Mouse (Mus musculus) spleen, postnatal 14 days (tissue): Measurements from ENCODE around the gene Rhot1.
A peak's percentile ranks its signal among the peaks of the same experiment; 100 is the strongest.
"Not testable (repeated sequence)": the region's sequence is repeated elsewhere in the genome, so short reads cannot be mapped to it uniquely, and the experiment has no call there.

ENCODE experiments used
- DNase-seq, 2 experiments: peaks; one replicate each; pipeline ENCODE4 v3.0.0; 2021 to 2022; ENCODE audit warnings: low spot score in 2 of 2

Rhot1 gene

DNA sequence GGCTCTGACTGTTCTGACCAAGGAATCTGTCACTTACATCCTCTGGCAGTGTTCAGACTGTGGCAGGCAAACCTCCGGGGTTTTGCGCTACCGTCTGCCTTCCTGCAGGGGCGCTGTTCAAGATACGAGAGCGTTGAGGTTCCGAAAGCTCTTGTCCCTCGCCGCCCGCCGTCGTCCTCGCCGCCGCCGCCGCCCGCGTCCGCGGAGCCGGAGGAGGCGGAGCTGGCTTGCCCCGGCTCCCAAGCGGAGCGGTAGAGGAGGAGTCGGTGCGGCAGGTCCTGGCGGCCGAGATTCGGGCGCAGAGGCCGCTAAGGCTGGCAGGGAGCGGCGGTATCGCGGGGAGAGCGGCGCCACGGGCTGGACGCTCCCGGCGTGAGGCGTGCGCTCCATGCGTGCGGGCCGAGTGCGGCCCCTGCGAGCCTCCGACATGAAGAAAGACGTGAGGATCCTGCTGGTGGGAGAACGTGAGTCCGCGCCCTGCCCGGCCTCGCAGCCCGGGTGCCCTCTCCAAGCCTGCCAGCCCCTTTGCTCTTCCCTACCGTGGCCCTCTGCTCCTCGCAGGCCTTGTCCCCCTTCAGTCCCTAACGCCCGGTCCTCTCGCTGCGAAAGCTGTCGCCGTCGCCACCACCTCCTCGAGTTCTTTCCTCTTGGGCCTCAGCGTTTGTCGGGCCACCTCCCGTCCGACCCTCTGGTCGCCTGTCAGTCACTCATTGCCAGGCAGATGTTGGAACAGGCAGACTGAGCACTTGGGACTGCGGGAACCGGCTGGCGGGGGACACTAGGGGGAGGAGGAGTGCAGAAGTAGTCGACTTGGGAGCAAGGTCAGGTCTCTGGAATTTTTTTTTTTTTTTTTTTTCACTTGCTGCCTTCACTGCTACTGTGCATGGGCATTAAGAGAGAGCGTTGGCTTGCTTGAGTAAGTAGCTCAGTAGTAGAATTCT is at the start of gene Rhot1:
Rhot1 (plus strand) TSS at position 160 of the 941 bp plus-strand sequence.
- DNase-seq = peak; percentile 94 to 98

DNA sequence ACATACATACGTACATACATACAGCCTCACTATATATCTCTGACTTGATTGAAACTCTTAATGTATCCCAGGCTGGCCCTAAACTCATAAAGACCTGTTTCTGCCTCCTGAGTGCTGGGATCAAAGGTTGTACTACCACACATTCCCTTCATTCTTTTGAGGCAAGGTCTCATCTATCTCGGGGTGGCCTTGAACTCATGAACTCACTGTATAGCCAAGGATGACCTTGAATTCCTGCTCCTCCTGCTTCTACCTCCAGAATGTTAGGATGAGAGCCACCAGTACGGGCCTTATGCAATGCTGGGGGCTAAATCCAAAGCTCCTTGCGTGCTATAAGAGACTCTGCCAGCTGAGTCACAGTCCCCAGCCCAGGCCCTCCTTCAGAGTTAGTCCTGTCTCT is 47.8 kb upstream of the Rhot1 start:
- no peak for DNase-seq

DNA sequence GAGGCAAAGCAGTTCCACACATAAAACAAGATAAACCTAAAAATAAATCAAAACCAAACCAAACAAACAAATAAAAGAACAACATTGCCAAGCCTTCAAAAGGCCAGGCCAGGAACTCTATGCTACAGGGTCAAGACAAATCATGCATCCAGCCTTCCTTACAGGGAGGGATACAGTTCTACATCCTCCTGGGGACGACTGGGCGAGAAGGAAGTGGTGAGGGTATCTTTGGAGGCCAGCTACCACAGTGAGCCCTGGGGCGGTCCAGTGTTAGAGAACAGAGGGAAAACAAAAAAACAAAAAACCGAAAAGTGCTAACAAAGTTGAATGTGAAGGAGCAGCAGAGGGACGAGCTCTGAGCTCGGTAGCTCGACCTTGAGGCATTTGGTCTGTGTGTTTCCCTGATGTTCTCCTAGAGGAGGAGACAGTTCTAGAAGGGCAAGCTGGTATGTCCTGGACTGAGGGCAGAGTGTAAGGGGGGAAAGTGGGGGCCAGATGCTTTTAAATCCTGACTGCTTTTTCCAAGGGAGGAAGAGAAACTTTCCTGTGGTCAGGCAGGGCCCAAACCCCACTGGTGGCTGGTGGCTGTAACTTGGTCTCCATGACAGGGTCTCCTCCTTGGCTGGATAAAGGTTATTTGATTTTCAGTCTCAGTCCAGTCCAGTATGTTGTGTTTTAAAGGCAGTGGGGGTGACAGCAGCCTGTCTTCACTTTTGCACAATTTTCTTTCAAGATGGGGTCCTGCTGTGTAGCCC is 45.3 kb upstream of the Rhot1 start:
- no peak for DNase-seq

DNA sequence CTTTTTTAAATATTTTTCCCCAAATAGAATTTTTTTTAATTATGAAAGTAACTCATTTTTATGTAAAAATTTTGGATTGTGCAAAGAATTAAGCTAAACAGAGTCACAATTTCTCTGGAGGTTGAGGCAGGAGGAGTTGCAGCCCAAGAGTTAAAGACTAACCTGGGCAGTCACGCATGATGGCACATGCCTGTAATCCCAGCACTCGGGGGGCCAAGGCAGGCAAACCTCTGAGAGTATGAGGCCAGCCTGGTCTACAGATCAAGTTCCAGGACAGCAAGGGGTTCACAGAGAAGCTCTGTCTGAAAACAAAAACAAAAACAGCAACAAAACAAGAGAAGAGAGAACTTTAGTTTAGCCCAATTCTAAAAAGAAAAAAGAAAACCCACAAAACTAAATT is 44.6 kb upstream of the Rhot1 start:
- DNase-seq = no peak

DNA sequence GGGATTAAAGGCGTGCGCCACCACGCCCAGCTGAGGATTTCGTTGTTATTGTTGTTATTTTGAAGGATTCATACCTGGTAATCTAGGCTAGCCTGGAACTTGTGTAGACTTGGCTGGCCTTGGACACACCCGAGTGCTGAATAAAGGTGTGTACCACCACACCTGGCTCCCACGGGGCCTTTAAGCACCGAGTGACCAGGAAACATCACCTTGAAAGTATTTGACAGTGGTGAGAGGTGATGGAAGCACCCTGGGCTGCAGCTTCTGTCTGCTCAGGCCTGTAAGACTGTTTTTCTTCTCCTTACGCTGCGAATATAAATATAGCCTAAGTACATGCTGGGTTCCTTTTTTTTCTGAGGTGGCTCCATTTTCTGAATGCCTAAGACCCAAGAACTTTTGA is 40.7 kb upstream of the Rhot1 start:
- no peak for DNase-seq

DNA sequence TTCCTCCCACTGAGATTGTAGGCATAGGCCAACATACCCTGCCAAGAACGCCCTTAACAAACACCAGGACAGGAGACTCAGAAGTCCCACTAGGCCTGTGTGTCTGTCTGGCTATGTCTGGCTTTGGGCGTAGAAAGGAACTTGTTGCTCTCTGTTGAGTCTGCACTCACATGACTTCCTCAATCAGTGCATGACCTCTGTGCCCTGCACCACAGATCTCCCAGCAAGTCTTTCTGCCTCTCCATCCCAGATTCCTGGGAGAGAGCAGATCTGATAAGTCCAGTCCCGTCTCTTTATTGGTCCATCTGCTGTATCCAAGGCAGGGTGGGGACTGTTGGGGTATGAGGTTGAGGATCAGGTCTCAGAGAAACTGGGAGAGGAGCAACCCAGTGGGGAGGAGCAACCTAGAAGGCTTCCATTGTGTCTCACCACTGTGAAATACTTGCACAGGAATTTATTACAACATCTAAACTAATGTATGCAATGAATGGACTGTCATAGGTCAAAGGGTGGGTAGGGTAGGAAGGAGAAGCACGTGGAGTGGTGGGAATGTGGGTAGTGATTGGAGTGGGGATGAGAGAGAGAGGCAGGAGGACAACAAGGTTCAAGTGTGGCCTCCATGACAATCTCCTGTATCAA is 40.1 kb upstream of the Rhot1 start:
- no peak for DNase-seq

DNA sequence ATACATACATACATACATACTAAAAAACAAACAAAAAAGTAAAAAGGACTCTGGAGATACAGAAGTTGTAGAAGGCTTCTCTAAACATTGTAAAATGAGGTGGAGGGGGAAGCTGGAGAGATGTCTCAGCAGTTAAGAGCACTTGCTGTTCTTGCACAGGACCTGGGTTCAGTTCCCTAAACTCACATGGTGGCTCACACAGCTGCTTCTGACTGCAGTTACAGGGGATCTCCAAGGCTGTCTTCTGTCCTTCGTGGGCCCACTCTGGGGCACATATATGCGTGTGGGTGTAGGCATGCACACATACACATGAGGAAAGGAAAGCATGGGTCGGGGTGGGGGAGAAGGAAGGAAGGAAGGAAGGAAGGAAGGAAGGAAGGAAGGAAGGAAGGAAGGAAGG is 39.2 kb upstream of the Rhot1 start:
- DNase-seq = no peak

DNA sequence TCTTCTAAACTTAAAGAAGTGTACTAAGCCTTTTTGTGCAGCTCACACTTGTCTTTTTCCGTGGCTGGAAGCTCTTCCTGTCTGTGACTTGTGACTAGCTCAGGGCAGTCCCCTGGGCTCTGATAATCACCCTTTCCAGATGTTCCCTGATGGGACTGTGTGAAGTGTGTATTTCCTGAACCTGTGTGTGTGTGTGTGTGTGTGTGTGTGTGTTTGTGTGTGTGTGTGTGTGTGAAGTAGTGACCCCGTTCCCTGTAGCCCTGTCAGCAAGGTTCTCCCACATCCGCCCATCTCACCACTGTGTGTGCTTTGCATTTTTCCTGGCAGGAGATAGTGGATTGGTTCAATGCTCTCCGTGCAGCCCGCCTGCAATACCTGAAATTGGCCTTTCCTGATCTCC is 38.5 kb upstream of the Rhot1 start:
- no peak for DNase-seq

DNA sequence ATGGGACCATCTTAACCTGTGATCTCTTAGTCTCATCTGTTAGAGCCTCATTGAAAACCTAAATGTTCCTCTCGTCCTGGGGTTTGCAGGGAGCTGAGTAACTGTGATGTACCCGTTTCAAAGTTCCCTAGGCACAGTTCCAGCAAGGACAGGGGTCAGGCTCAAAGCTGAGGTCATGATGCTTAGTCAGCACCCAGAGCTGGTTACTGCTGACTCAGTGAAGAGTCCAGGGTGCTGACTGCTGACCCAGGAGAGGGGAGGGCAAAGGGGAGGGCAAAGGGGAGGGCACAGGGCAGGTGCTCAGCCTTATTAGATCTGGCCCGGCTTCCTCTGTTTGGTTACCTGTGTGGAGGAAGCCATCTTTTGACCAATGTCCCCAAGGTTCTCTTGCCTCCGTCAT is 36.9 kb upstream of the Rhot1 start:
- no peak for DNase-seq

DNA sequence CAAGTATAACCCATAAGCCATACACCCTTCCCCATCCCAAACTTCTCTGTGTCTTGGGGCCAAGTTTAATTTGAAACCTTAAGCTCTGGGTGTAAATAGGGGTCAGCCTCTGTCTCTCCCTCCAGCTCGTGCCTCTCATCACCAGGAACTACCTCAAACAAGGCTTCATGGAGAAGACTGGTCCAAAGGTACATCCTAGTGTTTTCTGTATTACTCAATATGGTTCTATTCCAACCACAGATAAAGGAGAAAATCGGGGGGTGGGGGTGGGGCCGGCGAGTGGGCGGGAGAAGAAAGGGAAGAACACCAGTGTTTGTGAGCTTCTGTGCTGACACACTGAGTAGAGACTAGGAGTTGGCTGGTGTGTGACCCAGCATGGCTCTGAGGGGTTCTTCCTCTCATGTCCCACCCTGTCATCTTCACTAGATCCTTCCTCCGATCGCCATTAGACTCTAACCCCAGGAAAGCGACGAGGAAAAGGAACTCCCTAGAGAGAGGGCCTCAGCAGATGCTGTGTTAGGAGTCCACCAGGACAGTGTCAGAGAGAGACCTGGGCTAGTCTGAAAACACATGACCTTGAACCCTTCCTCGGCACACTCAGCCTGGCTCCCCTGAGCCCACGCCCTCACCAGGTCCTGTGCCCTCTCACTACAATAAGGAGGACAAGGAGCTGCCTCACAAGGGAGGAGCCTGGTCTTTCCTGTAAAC is 34.7 kb upstream of the Rhot1 start:
- no peak for DNase-seq

DNA sequence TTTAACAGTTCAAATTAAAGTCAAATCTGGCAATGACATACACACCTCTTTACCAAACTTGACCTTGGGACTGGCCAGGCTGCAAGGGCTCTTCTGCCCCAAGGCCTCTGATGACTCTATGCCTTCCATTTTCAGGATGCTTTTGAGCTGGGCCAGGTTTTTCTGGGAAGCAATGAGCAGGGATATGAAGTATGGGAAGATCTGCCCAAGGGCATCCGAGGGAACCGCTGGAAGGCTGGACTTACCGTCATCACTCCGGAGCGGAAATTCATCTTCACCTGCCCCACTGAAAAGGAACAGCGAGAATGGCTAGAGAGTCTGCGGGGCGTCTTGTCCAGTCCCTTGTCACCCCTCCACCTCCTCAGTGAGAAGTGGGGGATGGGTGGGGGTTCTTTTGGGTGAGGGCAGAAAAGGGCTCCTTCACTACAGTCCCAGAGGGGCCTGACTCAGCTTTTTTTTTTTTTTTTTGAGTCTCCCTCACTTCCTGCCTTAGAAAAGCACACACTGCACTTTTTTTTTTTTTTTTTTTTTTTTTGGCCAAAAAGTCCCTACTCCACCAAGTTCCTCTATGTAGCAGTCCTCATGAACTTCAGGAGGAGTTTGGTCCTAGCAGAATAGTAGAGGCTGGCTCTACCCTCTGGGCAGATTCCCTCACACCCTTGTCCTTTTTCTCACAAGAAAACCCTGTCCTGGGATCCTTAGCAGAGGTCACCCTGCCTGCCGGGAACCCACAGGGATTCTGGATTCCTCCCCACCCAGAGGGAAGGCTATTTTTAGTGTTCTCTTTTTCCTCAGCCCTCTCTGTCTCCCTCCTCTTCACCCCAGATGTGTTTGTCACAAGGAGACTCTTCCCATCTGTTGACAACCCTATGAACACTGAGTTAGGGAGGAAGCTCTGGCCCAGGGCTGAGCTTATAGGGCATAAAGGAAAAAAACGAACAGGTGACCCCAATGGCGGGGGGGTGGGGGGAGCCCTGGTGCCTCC is 31.6 kb upstream of the Rhot1 start:
- DNase-seq = no peak

DNA sequence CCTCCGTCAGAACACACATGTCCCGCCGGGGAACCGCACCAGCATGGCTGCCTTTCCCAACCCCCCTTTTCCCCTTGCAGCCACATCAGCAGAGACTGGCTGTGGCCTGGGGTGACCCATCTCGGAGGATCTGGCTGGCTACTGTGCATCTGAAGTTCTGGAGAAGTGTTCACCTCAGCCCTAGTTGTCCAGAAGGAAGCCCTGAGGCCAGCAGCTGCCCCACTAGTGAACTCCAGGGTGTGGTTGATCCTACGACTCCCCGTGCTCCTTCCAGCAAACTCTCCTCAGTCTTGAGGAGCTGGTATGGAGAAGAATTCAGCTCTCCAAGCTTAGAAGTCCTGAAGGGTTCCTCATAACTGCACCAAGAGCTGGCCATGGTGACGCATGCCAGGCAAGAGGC is 30.5 kb upstream of the Rhot1 start:
- DNase-seq = no peak

DNA sequence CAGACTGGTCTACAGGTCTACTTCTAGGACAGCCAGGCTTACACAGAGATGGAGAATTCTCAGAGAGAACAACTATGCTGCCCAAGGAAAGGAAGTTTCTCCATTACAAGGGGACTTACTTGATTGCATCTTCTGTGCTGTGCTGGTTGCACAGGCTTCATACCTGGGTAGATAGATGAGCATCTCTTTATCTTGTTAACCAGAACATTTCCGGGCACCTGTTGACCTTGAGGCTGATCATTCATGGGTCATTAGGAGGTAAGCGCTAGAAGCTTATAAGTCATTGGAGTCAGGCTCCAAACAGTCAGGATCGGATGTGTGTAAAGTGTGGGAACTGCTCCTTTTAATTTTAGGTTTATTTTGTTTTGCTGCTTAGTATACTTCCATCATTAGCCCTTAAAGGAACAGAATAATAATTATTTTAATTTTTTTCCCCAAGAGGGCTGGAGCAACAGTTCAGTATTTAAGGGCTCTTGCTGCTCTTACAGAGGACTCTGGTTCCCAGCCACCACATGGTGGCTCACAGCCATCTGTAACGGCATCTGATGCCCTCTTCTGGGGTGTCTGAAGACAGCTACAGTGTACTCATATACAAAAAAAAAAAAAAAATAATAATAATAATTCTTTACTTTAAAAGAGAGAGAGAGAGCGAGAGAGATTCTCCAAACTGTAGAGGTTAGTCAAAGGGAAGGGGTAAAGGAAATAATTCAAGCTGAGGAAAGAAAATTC is 27.6 kb upstream of the Rhot1 start:
- DNase-seq = no peak

DNA sequence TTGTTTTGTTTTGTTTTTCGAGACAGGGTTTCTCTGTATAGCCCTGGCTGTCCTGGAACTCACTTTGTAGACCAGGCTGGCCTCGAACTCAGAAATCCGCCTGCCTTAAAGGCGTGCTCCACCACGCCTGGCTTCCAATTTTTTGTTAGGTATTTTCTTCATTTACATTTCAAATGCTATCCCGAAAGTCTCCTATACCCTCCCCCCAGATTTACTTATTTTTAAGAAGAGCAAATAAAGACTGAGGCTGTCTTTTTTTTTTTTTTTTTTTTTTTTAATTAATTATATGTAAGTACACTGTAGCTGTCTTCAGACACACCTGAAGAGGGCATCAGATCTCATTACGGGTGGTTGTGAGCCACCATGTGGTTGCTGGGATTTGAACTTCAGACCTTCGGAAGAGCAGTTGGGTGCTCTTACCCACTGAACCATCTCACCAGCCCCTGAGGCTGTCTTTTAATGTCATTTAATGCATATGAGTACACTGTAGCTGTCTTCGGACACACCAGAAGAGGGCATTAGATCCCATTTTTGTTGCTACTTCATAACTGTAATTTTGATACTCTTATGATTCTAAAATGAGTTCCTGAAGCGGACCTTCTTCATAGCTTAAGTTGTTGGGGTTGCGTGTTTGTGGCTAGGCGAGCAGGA is 25.6 kb upstream of the Rhot1 start:
- DNase-seq = not testable (repeated sequence)

DNA sequence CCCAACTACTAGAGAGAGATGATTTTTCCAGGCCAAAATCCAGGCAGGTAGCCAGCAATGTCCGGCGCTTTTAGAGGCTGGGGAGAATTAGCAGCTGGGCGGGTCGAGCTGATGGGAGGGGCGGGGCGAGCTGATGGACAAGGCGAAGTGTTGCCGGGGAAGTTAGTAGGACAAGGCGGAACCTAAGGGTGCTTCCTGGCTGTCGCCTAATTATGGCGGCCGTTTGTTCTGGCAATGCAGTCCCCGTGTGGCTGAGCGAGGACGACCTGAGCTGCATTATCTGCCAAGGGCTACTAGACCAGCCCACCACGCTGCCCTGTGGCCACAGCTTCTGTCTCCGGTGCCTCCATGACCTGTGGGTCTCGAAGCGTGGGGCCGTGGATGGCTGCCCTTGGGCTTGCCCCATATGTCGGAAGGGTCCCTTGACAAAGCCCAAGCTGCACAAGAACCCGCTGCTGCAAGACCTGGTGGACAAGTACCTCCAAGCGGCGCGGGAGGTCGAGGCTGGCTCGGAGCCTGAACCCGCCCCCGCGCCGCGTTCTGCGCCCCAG is 25.0 kb upstream of the Rhot1 start, which contains the start of gene Rnf135:
Rnf135 (plus strand) TSS at position 147 of the 551 bp plus-strand sequence.
- peak; percentile 63 to 76 for DNase-seq

DNA sequence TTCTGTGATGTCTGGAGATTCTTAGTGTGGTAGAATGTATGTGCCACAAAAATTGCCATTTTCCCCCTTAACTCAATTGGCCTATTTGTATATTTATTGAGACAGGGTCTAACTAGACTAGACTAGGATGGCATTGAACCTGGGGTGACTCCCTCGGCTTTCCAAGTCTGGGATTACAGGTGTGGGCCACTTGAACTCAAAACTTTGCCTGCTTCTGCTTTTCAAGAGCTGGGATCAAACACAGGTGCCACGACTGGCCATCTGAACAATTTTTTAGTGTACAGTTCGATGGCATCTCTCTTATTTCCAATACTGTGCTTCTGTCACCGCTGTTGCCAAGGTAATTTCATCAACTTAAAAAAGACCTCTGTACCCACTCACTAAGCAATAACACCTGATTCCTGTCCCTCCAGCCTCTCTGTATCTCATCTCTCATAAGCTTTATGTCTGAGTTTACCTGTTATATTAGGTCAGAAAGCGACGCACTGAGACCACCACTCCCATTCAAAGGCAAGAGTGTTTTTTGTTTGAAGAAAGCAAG is 24.2 kb upstream of the Rhot1 start:
- DNase-seq = no peak

DNA sequence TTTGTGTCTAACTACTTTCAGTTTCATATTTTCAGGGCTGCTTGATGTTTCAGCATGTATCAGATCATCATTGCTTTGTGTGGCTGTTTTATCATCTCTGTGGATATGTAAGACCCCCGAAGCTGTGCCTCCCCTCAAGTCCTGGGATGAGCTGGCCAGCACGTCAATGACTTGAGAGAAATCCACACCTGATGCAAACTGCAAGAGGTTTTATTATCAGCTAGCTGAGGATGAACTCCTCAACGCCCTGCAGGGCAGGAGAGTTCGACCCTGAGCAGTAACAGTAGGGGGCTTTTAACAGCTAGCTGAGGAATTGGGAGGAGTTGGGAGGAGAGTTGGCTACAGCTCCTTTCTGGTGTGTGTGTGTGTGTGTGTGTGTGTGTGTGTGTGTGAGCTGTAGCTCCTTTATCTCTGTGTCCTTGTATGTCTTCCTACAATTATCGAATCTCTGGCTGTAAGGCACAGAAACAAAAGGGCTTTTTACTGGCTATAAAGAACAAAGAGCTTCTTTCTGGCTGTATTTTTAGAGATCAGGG is 23.3 kb upstream of the Rhot1 start:
- DNase-seq = not testable (repeated sequence)

DNA sequence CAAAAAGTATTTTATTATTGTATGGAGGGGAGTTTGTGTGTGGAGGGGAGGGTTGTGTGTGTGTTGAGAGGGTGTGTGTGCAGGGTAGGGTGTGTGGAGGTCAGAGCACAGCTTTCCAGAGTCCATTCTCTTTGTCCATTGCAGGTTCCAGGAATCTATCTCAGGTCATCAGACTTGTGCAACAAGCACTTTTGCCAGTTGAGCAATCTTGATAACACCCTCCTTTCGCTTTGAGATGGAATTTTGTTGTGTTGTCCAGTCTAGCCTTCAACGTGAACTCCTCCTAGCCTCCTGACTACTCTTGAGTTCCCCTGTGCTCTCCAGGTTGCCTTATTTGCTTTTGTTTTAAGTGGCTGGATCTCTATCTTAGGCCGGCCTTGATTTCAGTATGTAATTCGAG is 18.5 kb upstream of the Rhot1 start:
- DNase-seq = no peak
